Mouse (Mus musculus) forebrain, postnatal 0 days (tissue): ENCODE results near the gene Gnb3. TPM values are rescaled to one million over a fixed set of nuclear protein-coding genes. Genes with fewer than 3 reads are reported as not detected.
"Not testable (repeated sequence)": the region's sequence is repeated elsewhere in the genome, so short reads cannot be mapped to it uniquely, and the experiment has no call there.

Source experiments
- ATAC-seq: fragments of 200-750 bp; cut with Nextera tagmentation; 2 replicates; pipeline ENCODE4 v1.8.0; 2017; ENCODE audit warnings: mild to moderate bottlenecking, moderate library complexity
- DNase-seq: peaks from one replicate; pipeline ENCODE4 v3.0.0-alpha.2; 2015
- H3K27ac ChIP-seq: fragments of 300-500 bp; sonication (generic); 2 replicates; pipeline ENCODE4 v1.5.1; 2014; ENCODE audit warnings: low read depth, mild to moderate bottlenecking, antibody characterized with exemption, low read length, moderate library complexity, mixed read lengths
- H3K27me3 ChIP-seq: fragments of 300-500 bp; sonication (generic); 2 replicates; pipeline ENCODE4 v1.6.1; 2014; ENCODE audit warnings: mild to moderate bottlenecking, low read length, mixed read lengths; ENCODE audit not compliant: insufficient read depth
- H3K36me3 ChIP-seq: fragments of 300-500 bp; sonication (generic); 2 replicates; pipeline ENCODE4 v1.6.1; 2014; ENCODE audit warnings: mild to moderate bottlenecking, moderate library complexity; ENCODE audit not compliant: insufficient read depth
- H3K4me1 ChIP-seq: fragments of 300-500 bp; sonication (generic); 2 replicates; pipeline ENCODE4 v1.6.1; 2014; ENCODE audit warnings: antibody characterized with exemption; ENCODE audit not compliant: insufficient read depth
- H3K4me2 ChIP-seq: fragments of 300-500 bp; sonication (generic); 2 replicates; pipeline ENCODE4 v1.6.1; 2014; ENCODE audit warnings: low read depth, mild to moderate bottlenecking, moderate library complexity
- H3K4me3 ChIP-seq: fragments of 300-500 bp; sonication (generic); 2 replicates; pipeline ENCODE4 v1.5.1; 2014; ENCODE audit warnings: low read depth, low read length, mixed read lengths
- H3K9ac ChIP-seq: fragments of 300-500 bp; sonication (generic); 2 replicates; pipeline ENCODE4 v1.6.1; 2014; ENCODE audit warnings: mild to moderate bottlenecking
- H3K9me3 ChIP-seq: fragments of 300-500 bp; sonication (generic); 2 replicates; pipeline ENCODE4 v1.6.1; 2016; ENCODE audit warnings: low read length
- CTCF ChIP-seq: sonication (generic); IDR thresholded peaks from 2 replicates; pipeline ENCODE4 v1.5.1; 2016; ENCODE audit warnings: antibody characterized with exemption, control low read depth, low read depth
- WGBS: fragments of 180-500 bp; shearing (Covaris S2); extraction: QIAGEN DNeasy Blood & Tissue Kit; methylation state at CpG from one replicate; pipeline ENCODE4 v1.1.7; 2014; 5-methylcytosine and 5-hydroxymethylcytosine counted together
- polyA plus RNA-seq: library from polyadenylated mRNA; unstranded; fragments of >200 nt; fragmentation: Nextera tagmentation; extraction: Ambion mirVana; gene quantifications from 2 replicates; pipeline ENCODE4 v1.2.1, GENCODE M21; 2015
- total RNA-seq: library from RNA; depleted of rRNA; stranded (reverse); fragments of >200 nt; gene quantifications from 2 replicates; pipeline ENCODE4 v1.2.3, GENCODE M21; 2014

The Gnb3 gene
- total and polyA plus RNA-seq, 2 experiments from 2014 or later, result 0.61 to 0.90 TPM

GRCm38 (mm10) chr6:124811701-124812560 is 28.1 kb downstream of the Gnb3 start:
- 84% methylated on average over 24 of the region's 24 CpGs for WGBS
- no peak for ATAC-seq

DNA sequence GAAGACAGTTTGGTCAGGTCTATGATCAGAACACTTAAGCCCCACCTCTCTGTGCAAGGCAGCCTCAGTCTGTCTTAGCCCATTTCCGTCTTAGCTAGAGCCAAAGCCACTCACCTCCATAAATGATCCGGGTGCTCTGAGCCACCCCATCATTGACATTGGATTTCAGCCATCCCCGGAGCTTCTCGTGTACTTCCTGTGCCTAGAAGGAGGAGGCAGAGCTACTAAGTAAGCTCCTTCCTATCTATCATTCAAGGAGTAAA is 28.7 kb downstream of the Gnb3 start:
- Histone ChIP-seq H3K9ac (no peak overlapping the region), H3K4me1 (peaks cover 27% of the 10 kb centered on the region), H3K36me3 (peaks cover 22% of the 10 kb centered on the region), H3K27ac (no peak overlapping the region), H3K9me3 (no peaks in the 10 kb centered on the region), H3K27me3 (no peaks in the 10 kb centered on the region), H3K4me3 (no peak overlapping the region), H3K4me2 (no peak overlapping the region)
- TF ChIP-seq CTCF, result no peak
- ATAC-seq (no peak), DNase-seq (no peak)
- WGBS, result 79% methylated on average over 4 of the region's 4 CpGs

More at GRCm38 (mm10) chr6:124811701-124812560, 28.1 kb downstream of the Gnb3 start:
- peaks cover 27% of the 10 kb centered on the region for H3K4me1 ChIP-seq
- DNase-seq, result no peak
- peak overlapping the region; percentile 57; the same call in 1 of the 2 replicates for H3K4me3 ChIP-seq
- 0 out of 2 replicates have a peak overlapping the region, but pooled peaks have one; percentile 73 for H3K9ac ChIP-seq
- no peak for TF ChIP-seq CTCF
- no peak overlapping the region for H3K27ac ChIP-seq
- H3K36me3 ChIP-seq, result peaks cover 28% of the 10 kb centered on the region
- H3K4me2 ChIP-seq, result peak overlapping the region; percentile 90; the same call in 1 of the 2 replicates
- no peaks in the 10 kb centered on the region for H3K9me3 ChIP-seq
- no peaks in the 10 kb centered on the region for H3K27me3 ChIP-seq

GRCm38 (mm10) chr6:124810566-124811402 is 29.3 kb downstream of the Gnb3 start:
- Histone ChIP-seq H3K36me3 (peaks cover 20% of the 10 kb centered on the region), H3K4me1 (peaks cover 27% of the 10 kb centered on the region)
- not testable (repeated sequence) for H3K9me3 ChIP-seq, H3K27ac ChIP-seq, H3K4me3 ChIP-seq, H3K27me3 ChIP-seq, H3K4me2 ChIP-seq, DNase-seq, H3K9ac ChIP-seq, ATAC-seq
- 76% methylated on average over 10 of the region's 11 CpGs for WGBS

- DNase-seq, result peak; percentile 20
- Histone ChIP-seq H3K9ac (peak overlapping the region; percentile 50; the same call in 1 of the 2 replicates), H3K4me1 (peaks cover 27% of the 10 kb centered on the region), H3K27ac (no peak overlapping the region), H3K4me3 (peak overlapping the region; percentile 41; the same call in 1 of the 2 replicates), H3K4me2 (peak overlapping the region; percentile 58), H3K9me3 (no peaks in the 10 kb centered on the region), H3K36me3 (peaks cover 14% of the 10 kb centered on the region), H3K27me3 (no peaks in the 10 kb centered on the region)
- no peak for ATAC-seq
- WGBS, result 48% methylated on average over 14 of the region's 14 CpGs
- no peak for TF ChIP-seq CTCF
Measured at GRCm38 (mm10) chr6:124809775-124810538, 30.1 kb downstream of the Gnb3 start.

DNA sequence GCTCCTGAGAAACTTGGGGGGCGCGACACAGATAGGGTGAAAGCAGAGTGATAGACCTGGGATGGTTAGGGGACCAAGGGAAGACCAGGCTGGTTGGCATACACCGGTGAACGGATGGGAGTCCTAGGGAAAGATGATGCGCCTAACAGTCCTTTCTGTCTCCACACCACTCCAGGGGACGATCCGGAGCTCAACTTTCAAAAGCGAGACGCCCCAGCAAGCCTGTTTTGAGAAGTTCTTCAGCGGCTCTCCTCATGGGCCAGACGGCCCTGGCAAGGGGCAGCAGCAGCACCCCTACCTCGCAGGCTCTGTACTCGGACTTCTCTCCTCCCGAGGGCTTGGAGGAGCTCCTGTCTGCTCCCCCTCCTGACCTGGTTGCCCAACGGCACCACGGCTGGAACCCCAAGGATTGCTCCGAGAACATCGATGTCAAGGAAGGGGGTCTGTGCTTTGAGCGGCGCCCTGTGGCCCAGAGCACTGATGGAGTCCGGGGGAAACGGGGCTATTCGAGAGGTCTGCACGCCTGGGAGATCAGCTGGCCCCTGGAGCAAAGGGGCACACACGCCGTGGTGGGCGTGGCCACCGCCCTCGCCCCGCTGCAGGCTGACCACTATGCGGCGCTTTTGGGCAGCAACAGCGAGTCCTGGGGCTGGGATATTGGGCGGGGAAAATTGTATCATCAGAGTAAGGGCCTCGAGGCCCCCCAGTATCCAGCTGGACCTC is 30.9 kb downstream of the Gnb3 start:
- TF ChIP-seq CTCF, result peak; percentile 74
- peaks cover 13% of the 10 kb centered on the region for H3K36me3 ChIP-seq
- H3K27me3 ChIP-seq, result no peaks in the 10 kb centered on the region
- DNase-seq, result peak; percentile 70
- ATAC-seq, result peak; percentile 12; the same call in 1 of the 2 replicates
- no peaks in the 10 kb centered on the region for H3K9me3 ChIP-seq
- H3K4me1 ChIP-seq, result peaks cover 22% of the 10 kb centered on the region
- H3K4me3 ChIP-seq, result peak overlapping the region; percentile 41
- peak overlapping the region; percentile 58 for H3K4me2 ChIP-seq
- peak overlapping the region; percentile 59; the same call in 1 of the 2 replicates for H3K27ac ChIP-seq
- H3K9ac ChIP-seq, result peak overlapping the region; percentile 50
- whole genome bisulfite sequencing, result 1% methylated on average over 35 of the region's 35 CpGs
